Mouse (Mus musculus) bone marrow, adult 2 months (tissue): ENCODE data around the gene Rundc1. TPM values are rescaled to one million over a fixed set of nuclear protein-coding genes. Genes with fewer than 3 reads are reported as not detected.
"Not testable (repeated sequence)": the region's sequence is repeated elsewhere in the genome, so short reads cannot be mapped to it uniquely, and the experiment has no call there.

Experiments used
- H3K27ac ChIP-seq: fragments of 200-500 bp; 2 replicates; pipeline ENCODE4 v1.5.1; 2012; ENCODE audit warnings: low read depth, mild to moderate bottlenecking, control low read depth, inconsistent platforms, low read length; ENCODE audit not compliant: control insufficient read depth, poor library complexity, insufficient read depth
- H3K4me1 ChIP-seq: fragments of 200-500 bp; 2 replicates; pipeline ENCODE4 v1.6.1; 2011; ENCODE audit warnings: low read length; ENCODE audit not compliant: control insufficient read depth, insufficient read depth
- H3K4me3 ChIP-seq: fragments of 200-500 bp; replicated peaks from 2 replicates; pipeline ENCODE3; 2011; ENCODE audit warnings: mild to moderate bottlenecking, low read depth, low read length, control low read depth; ENCODE audit not compliant: control insufficient read depth
- CTCF ChIP-seq: fragments of 200-500 bp; IDR thresholded peaks from 2 replicates; pipeline ENCODE4 v1.5.1; 2011; ENCODE audit warnings: low read length, control low read depth; ENCODE audit not compliant: control insufficient read depth, insufficient read depth
- POLR2A ChIP-seq: fragments of 200-500 bp; IDR thresholded peaks from 2 replicates; pipeline ENCODE4 v1.6.1; 2011; ENCODE audit warnings: low read depth, mild to moderate bottlenecking, control low read depth, low read length, borderline replicate concordance; ENCODE audit not compliant: control insufficient read depth
- WGBS: fragments of 180-500 bp; shearing (Covaris S2); methylation state at CpG from one replicate; pipeline ENCODE4 v1.1.7; 2018; 5-methylcytosine and 5-hydroxymethylcytosine counted together
- polyA plus RNA-seq: library from polyadenylated mRNA; stranded (reverse); fragments of >200 nt; gene quantifications from 2 replicates; pipeline ENCODE4 v1.2.4, GENCODE M21; 2011; ENCODE audit warnings: low replicate concordance; ENCODE audit not compliant: missing spikeins, insufficient read depth, insufficient read length

Rundc1 gene
- polyA plus RNA-seq, 1 experiment: 10.7 TPM

DNA sequence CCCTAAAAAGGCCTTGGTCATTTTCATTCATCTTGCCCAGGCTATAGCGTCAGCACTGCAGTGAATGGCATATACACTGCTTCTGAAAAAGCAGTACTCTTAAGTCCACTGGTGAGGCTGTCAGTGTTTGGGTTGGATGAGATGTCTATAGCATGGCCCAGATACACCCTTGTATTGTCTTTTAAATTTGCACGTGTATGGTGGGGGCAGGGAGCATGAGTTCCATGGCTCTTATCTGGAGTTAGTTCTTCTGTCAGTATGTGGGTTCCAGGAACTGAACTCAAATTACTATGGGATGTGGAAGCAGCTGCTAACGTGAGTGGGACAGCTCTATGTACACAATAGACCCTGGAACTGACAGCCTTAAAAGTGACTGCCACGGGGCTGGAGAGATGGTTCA, 10.9 kb downstream of the Rundc1 start:
- 69% methylated on average over 4 of the region's 4 CpGs for WGBS
- no peaks in the 10 kb centered on the region for H3K4me1 ChIP-seq
- no peak overlapping the region for H3K4me3 ChIP-seq
- TF ChIP-seq POLR2A: no peak
- TF ChIP-seq CTCF: no peak
- no peak overlapping the region for H3K27ac ChIP-seq

DNA sequence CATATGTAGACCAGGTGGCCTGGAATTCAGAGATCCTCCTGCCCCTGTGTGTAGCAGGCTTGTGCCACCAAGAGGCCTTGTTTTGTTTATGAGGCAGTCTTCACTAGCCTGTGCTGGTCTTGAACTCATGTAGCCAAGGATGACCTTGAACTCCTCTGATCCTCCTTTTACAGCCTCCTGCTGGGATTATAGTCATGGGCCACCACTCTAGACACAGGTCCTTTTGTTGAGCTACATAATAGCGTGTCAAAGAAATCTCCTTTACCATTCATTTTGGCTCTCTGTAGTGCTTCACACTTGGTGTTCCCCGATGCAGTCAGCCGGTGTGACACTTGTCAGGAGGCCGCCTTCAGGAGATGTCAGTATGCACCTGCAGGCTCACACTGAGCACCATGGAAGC, 12.0 kb downstream of the Rundc1 start:
- TF ChIP-seq POLR2A (no peak), CTCF (no peak)
- H3K4me1 ChIP-seq: no peaks in the 10 kb centered on the region
- no peak overlapping the region for H3K4me3 ChIP-seq
- no peak overlapping the region for H3K27ac ChIP-seq
- WGBS: 85% methylated on average over 4 of the region's 4 CpGs

DNA sequence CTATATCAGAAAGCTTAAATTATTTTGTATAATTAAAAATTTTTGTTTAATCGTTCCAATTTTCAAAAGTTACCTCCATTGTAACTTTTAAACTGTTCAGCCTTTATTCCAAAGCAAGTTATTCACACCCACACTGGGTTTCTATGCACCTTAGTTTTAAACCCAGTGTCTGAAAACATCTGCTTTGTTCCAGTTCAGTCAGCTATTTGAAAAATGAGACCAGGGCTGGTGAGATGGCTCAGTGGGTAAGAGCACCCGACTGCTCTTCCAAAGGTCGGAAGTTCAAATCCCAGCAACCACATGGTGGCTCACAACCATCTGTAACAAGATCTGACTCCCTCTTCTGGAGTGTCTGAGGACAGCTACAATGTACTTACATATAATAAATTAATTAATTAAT, 13.1 kb downstream of the Rundc1 start:
- WGBS: 50% methylated on average over 3 of the region's 3 CpGs
- H3K4me3 ChIP-seq, H3K4me1 ChIP-seq, H3K27ac ChIP-seq: not testable (repeated sequence)

DNA sequence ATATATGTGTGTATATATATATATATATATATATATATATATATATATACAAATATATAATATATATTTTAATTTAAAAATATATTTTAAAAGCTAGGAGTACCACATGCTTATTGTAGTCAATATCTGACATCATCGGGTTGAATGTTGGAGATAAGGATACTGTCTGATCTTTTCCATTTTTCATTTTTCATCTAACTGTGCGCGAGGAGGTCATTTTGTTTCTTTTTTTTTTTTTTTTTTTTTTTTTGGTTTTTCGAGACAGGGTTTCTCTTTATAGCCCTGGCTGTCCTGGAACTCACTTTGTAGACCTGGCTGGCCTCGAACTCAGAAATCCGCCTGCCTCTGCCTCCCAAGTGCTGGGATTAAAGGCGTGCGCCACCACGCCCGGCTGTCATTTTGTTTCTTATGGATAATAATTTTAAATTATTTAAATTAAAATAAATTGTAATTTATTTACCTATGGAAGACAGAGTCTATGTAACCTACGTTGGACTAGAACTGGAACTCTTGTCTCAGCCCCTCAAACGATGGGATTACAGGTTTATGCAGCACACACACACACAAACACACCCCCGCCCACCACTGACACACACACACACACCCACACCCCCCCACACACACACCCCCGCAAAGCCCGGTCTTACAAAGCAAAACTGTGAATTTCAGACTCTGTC, 16.7 kb downstream of the Rundc1 start:
- 24% methylated on average over 15 of the region's 15 CpGs for WGBS
- not testable (repeated sequence) for H3K4me1 ChIP-seq, H3K27ac ChIP-seq
- peak overlapping the region; percentile 77 for H3K4me3 ChIP-seq

DNA sequence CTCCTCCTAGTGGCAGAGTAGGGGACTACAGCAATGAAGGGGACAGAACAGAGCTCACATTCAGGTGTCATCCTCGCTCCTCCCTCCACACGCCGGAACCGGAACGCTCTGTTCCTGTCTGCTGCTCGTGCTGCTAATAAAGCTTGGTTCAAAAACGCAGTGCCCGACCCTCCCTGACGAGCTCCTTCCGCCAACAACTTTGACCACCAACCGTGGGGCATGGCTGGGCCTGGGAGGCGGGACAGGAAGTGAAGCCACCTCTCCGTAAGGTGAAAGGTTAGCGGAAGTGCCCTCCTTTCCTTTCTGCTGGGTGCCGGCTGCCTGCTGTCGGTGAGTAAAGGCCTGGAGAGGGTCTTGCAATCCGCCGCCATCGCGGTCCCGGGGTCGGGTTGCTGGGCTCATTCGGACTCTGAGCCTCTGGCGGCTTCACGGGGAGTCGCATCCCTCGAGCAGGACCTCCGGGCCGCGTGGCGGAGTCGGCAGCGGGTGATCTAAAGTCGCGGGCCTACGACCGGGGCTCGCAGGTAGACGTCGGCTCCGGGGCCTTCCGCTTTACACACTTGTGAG, 17.3 kb downstream of the Rundc1 start, which contains the start of gene Rpl27:
Gene Rpl27 (plus strand): TSS at position 172 of the 567 bp plus-strand sequence.
- Histone ChIP-seq H3K27ac (peak within 1 kb of the TSS; percentile 76), H3K4me1 (no peaks in the 10 kb centered on the region; the same call in 1 of the 2 replicates), H3K4me3 (peak within 1 kb of the TSS; percentile 77)
- peak; percentile 74 for TF ChIP-seq CTCF
- peak; percentile 83; the same call in 1 of the 2 replicates for TF ChIP-seq POLR2A
- under 1% methylated on average over 42 of the region's 42 CpGs for WGBS

DNA sequence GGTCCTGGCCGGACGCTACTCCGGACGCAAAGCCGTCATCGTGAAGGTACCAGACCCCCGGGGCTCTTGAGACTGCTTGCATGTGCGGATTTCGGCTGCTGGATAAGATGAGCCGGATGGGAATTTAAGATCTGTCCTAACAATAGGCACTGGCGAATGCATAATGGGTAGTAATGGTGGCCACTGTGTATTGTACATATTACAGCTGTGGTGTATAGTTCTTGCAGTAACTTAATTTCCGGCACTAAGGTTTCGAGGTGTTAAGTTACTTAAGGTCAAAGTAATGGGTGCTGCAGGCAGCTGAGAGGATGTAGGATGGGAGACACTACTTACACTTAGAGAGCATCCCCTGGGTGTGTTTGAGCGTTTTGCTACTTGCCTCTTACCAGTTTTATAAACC, 17.9 kb downstream of the Rundc1 start:
- Histone ChIP-seq H3K27ac (peak overlapping the region; percentile 76), H3K4me3 (peak overlapping the region; percentile 77), H3K4me1 (no peaks in the 10 kb centered on the region; the same call in 1 of the 2 replicates)
- WGBS: under 1% methylated on average over 14 of the region's 14 CpGs
- no peak for TF ChIP-seq POLR2A
- TF ChIP-seq CTCF: no peak

DNA sequence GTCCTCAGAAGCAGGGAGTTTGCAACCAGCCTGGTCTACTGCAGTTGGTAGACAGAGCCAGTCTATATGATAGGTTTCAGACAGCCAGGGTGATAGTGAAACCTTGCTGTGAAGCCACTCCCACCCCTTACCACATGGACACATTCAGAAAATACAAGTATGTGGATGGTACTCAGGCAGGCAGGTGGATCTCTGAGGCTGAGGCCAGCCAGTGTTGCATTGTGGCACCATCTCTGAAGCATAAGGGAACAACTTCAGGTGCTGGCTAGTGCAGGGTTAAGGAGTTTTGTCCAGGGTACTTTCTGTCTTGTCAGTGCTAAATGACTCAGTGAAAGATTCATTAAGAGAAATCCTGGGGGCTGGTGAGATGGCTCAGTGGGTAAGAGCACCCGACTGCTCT, 21.4 kb downstream of the Rundc1 start:
- no peak overlapping the region for H3K27ac ChIP-seq
- peaks cover 2% of the 10 kb centered on the region; the same call in 1 of the 2 replicates for H3K4me1 ChIP-seq
- TF ChIP-seq CTCF (no peak), POLR2A (no peak)
- no peak overlapping the region for H3K4me3 ChIP-seq
- 86% methylated on average over 1 of the region's 1 CpGs for WGBS

DNA sequence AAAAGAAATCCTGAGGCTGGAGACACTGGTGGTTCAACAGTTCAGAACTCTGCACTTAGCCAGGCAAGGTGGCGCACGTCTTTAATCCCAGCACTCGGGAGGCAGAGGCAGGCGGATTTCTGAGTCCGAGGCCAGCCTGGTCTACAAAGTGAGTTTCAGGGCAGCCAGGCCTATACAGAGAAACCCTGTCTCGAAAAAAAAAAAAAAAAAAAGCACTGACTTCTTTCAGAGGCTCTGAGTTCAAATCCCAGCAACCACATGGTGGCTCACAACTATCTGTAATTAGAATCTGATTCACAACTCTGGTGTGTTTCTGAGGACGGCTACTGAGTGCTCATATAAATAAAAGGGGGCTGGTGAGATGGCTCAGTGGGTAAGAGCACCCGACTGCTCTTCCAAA, 22.0 kb downstream of the Rundc1 start:
- H3K27ac ChIP-seq, H3K4me3 ChIP-seq, H3K4me1 ChIP-seq: not testable (repeated sequence)
- 82% methylated on average over 8 of the region's 8 CpGs for WGBS

DNA sequence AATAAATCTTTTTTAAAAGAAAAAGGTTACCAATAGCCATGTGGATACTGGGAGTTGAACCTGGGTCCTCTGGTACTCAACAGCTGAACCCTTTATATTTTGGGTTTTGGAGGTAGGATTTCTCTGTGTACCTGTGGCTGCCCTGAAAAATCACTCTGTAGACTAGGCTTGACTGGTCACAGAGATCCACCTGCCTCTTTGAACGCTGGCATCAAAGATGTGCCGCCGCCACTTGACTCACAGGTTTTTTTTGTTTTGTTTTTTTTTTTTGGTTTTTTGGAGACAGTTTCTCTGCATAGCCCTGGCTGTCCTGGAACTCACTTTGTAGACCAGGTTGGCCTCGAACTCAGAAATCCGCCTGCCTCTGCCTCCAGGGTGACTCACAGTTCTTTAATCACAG, 22.9 kb downstream of the Rundc1 start:
- no peak overlapping the region for H3K4me3 ChIP-seq
- peaks cover 2% of the 10 kb centered on the region; the same call in 1 of the 2 replicates for H3K4me1 ChIP-seq
- WGBS: 78% methylated on average over 5 of the region's 5 CpGs
- H3K27ac ChIP-seq: peak overlapping the region; percentile 91; the same call in 1 of the 2 replicates
- TF ChIP-seq CTCF (no peak), POLR2A (no peak)
